Mouse (Mus musculus) small intestine, adult 2 months (tissue): ENCODE results near the gene Ddr1.

Source experiments
- CTCF ChIP-seq: fragments of 200-500 bp; IDR thresholded peaks from 2 replicates; pipeline ENCODE4 v1.5.1; 2012; ENCODE audit warnings: low read depth, mild to moderate bottlenecking, control low read depth, inconsistent platforms, low read length, moderate library complexity, mixed read lengths; ENCODE audit not compliant: insufficient replicate concordance, insufficient read length; ENCODE audit errors: extremely low read depth
- POLR2A ChIP-seq: fragments of 200-500 bp; IDR thresholded peaks from 2 replicates; pipeline ENCODE4 v1.6.1; 2012; ENCODE audit warnings: low read depth, mild to moderate bottlenecking, control low read depth, inconsistent platforms, low read length, moderate library complexity

DNA sequence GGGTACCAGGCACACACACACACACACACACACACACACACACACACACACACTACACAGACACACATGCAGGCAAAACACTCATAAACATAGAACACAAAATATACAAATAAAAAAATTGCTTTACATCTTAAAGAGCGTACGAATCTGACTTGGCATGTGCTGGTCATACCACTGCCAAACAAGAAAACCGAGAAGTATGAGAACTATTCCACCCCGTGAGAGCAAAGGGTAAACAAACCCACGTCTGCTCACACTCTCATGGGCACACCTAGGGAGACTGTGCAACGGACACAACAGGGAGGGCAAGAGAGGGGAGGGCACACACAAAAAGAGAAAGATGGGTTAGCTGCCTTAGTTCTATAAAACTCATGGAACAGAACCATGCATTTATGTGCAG is 7.7 kb downstream of the Ddr1 start:
- TF ChIP-seq CTCF (no peak), POLR2A (no peak)
